Mouse (Mus musculus): Measurements from ENCODE around the gene 2310007B03Rik. TPM values are rescaled to one million over a fixed set of nuclear protein-coding genes. Genes with fewer than 3 reads are reported as not detected.

The 2310007B03Rik gene
- total RNA-seq, 2 experiments from 2014 or later: not detected

DNA sequence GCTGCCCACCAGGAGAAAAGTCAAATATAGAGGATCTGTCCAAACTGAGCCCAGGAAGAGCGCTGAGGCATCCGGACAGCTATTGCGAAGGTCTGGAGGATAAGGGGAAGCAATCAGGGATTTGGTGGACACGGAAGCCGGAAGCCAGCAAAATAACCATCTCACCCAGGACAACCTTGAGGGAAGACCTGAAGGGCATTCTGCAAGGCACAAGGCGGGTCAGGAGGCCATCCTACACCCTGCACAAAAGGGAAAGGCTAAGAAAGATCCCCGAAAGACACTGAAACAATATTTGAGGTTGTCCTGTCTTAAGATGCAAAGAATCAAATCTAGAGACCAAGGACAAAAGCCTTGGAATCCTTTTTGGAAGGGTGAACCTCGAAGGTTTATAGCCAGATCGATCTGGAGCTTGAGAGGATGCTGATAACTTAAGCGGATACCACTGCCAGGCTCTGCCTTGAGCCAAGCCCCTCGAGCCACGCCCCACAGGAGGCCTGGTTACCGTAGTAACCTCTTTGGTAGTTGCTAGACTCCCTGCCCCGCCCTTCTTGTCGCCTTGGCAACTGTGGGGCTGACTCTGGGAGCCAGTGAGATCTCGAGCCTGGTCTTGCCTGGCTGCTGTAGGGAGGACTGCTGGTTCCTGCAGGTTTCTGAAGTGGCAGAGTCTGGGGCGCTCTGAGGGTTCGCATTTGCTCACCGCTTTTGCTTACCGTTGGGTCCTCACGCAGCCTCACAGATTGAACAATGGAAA is 45.9 kb downstream of the 2310007B03Rik start:
- DNase-seq (ENCODE audit: low spot score in 2 of 2): peak; percentile 78 to 87

GRCm38 (mm10) chr1:93102700-93103099 is 58.0 kb downstream of the 2310007B03Rik start:
- DNase-seq (ENCODE audit: low spot score in 2 of 2): no peak

- peak; percentile 95 to 96 for DNase-seq (ENCODE audit: low spot score in 2 of 2)
Measured at GRCm38 (mm10) chr1:93101571-93102061, 59.1 kb downstream of the 2310007B03Rik start, which contains the start of gene Kif1a. Kif1a (minus strand) TSS chr1:93101951.

Other genes starting within 250 kb of the 2310007B03Rik start
- 10 to 100 TPM; 42.4 to 43.2 TPM for gene Capn10, start 226.6 kb downstream of the 2310007B03Rik start, total RNA-seq (2021)
- under 1 TPM; 0.52 to 0.71 TPM for gene Gpr35, start 210.1 kb downstream of the 2310007B03Rik start, total RNA-seq (2021)
- gene Aqp12, start 154.6 kb downstream of the 2310007B03Rik start, total RNA-seq (2021): not detected
- gene Kif1a, start 59.0 kb downstream of the 2310007B03Rik start, total RNA-seq (2021): 100 to 1,000 TPM; 637 to 653 TPM
- gene Agxt, start 25.7 kb downstream of the 2310007B03Rik start, total RNA-seq (2021): not detected
- gene Crocc2, start 7.8 kb upstream of the 2310007B03Rik start, total RNA-seq (2021): under 1 TPM; 0.20 to 0.42 TPM
- gene Sned1, start 74.9 kb upstream of the 2310007B03Rik start, total RNA-seq (2021): 1 to 10 TPM; 4.8 to 6.1 TPM
- 10 to 100 TPM; 19.1 TPM for gene Mterf4, start 145.0 kb upstream of the 2310007B03Rik start, total RNA-seq (2021)
- gene Ppp1r7, start 181.9 kb upstream of the 2310007B03Rik start, total RNA-seq (2021): 10 to 100 TPM; 64.8 to 77.8 TPM
- gene Pask, start 182.5 kb upstream of the 2310007B03Rik start, total RNA-seq (2021): 1 to 10 TPM; 3.5 to 6.8 TPM
- gene Ano7, start 213.0 kb upstream of the 2310007B03Rik start, total RNA-seq (2021): under 1 TPM in 1 of 2 experiments, not detected in 1; 0.17 TPM